Mouse (Mus musculus) intestine, embryonic 16.5 days (tissue): ENCODE data around the gene Rgs17. TPM values are rescaled to one million over a fixed set of nuclear protein-coding genes. Genes with fewer than 3 reads are reported as not detected.

Source experiments
- ATAC-seq: fragments of 200-750 bp; cut with Nextera tagmentation; 2 replicates; pipeline ENCODE4 v1.8.0; 2017; ENCODE audit warnings: moderate TSS enrichment, moderate library complexity
- H3K27ac ChIP-seq: fragments of 300-500 bp; sonication (generic); 2 replicates; pipeline ENCODE4 v1.5.1; 2014; ENCODE audit warnings: mild to moderate bottlenecking, low read length
- H3K27me3 ChIP-seq: fragments of 300-500 bp; sonication (generic); replicated peaks from 2 replicates; pipeline ENCODE4 v1.6.1; 2014; ENCODE audit warnings: low read length, control low read depth, mixed read lengths; ENCODE audit not compliant: control insufficient read depth, insufficient read depth
- H3K36me3 ChIP-seq: fragments of 300-500 bp; sonication (generic); 2 replicates; pipeline ENCODE4 v1.6.1; 2014; ENCODE audit warnings: low read length, control low read depth; ENCODE audit not compliant: control insufficient read depth, insufficient read depth
- H3K4me1 ChIP-seq: fragments of 300-500 bp; sonication (generic); 2 replicates; pipeline ENCODE4 v1.6.1; 2014; ENCODE audit warnings: low read length, control low read depth, mixed read lengths; ENCODE audit not compliant: control insufficient read depth, insufficient read depth
- H3K4me2 ChIP-seq: fragments of 300-500 bp; sonication (generic); 2 replicates; pipeline ENCODE4 v1.6.1; 2014; ENCODE audit warnings: low read depth, low read length, control low read depth
- H3K4me3 ChIP-seq: fragments of 300-500 bp; sonication (generic); 2 replicates; pipeline ENCODE4 v1.5.1; 2014; ENCODE audit warnings: mild to moderate bottlenecking, low read length
- H3K9ac ChIP-seq: fragments of 300-500 bp; sonication (generic); 2 replicates; pipeline ENCODE4 v1.6.1; 2014; ENCODE audit warnings: low read depth, low read length
- H3K9me3 ChIP-seq: fragments of 300-500 bp; sonication (generic); 2 replicates; pipeline ENCODE4 v1.6.1; 2016; ENCODE audit warnings: low read length, control low read depth; ENCODE audit not compliant: control insufficient read depth
- WGBS: fragments of 180-500 bp; shearing (Covaris S2); extraction: QIAGEN DNeasy Blood & Tissue Kit; methylation state at CpG from one replicate; pipeline ENCODE4 v1.1.7; 2014; 5-methylcytosine and 5-hydroxymethylcytosine counted together
- polyA plus RNA-seq: library from polyadenylated mRNA; unstranded; fragments of >200 nt; fragmentation: Nextera tagmentation; extraction: Ambion mirVana; gene quantifications from 2 replicates; pipeline ENCODE4 v1.2.1, GENCODE M21; 2015

The Rgs17 gene
- polyA plus RNA-seq, 1 experiment from 2014 or later, result 1.6 TPM

DNA sequence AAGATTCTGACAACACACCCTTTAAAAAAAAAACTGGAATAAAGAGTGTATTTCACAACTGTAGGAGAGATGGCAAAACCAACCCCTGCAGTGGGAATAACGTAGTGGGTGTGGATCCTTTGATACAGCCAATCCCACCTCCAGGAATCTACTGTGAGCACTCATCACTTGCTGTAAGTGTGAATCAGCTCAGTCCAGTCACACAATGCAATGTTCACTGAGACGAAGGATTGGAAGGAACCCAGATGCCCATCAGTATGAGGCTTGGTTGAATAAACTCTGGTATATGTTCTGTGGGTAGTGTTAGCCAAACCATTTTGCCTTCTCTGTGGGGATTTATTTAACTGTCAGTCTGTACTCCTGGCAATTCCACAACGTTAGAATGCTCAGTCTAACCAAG, 45.1 kb downstream of the Rgs17 start:
- H3K4me1 ChIP-seq, result no peaks in the 10 kb centered on the region
- no peak overlapping the region for H3K9ac ChIP-seq
- ATAC-seq, result no peak
- H3K4me3 ChIP-seq, result no peak overlapping the region
- H3K4me2 ChIP-seq, result no peak overlapping the region
- H3K27me3 ChIP-seq, result no peaks in the 10 kb centered on the region
- H3K27ac ChIP-seq, result no peak overlapping the region
- WGBS, result 58% methylated on average over 3 of the region's 3 CpGs
- H3K9me3 ChIP-seq, result no peaks in the 10 kb centered on the region
- no peaks in the 10 kb centered on the region for H3K36me3 ChIP-seq

DNA sequence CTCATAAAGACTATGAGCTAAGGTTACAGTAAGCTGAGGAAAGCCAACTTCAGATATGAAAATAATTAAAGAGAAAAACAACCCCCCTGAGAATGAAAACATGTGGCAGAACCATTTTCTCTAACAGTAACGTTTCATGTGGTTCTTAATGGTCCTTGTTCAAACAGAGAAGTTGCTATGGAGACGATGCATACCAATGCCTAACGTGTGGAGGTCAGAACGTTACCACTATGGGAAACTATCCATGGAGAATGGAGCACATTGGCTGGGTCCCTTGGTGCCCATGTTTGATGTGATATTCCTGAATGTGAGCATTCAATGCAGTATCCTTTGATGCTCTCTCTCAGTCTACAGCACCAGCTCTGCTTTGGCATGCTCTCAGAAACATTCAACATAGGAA, 51.1 kb downstream of the Rgs17 start:
- H3K4me1 ChIP-seq, result no peaks in the 10 kb centered on the region
- H3K27ac ChIP-seq, result no peak overlapping the region
- H3K4me2 ChIP-seq, result no peak overlapping the region
- H3K9me3 ChIP-seq, result no peaks in the 10 kb centered on the region
- no peak overlapping the region for H3K4me3 ChIP-seq
- ATAC-seq, result no peak
- H3K9ac ChIP-seq, result no peak overlapping the region
- H3K36me3 ChIP-seq, result no peaks in the 10 kb centered on the region
- 42% methylated on average over 4 of the region's 4 CpGs for WGBS
- H3K27me3 ChIP-seq, result no peaks in the 10 kb centered on the region

DNA sequence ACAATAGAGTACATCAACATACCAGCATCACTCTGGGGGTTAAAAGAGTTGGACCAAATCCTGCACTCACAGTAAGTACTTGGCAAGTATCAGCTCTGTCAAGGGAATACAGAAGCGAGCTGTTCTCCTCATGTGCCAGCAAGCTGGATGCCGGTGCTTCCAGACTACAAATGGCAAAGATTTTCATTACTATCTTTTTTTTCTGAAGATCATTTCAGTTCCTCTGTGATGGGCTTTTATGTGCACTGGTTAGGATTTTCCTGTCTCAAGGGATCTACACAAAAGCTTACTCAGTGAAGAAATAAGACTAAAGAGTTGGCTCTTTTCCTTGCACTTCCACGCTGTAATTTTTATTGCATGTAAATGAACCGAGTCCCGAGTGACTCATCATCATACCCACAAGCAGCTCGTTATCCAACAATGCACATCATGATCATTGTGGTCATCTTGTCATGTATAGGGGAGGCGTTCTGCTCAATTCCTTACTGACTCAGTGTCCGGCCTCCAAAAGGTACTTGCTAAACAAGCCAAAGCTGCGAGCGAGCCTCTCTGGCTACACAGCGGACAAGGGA, 54.1 kb downstream of the Rgs17 start:
- ATAC-seq, result no peak
- Histone ChIP-seq H3K36me3 (no peaks in the 10 kb centered on the region), H3K4me3 (no peak overlapping the region), H3K27me3 (no peaks in the 10 kb centered on the region), H3K9ac (no peak overlapping the region), H3K9me3 (no peaks in the 10 kb centered on the region), H3K4me2 (no peak overlapping the region), H3K27ac (no peak overlapping the region), H3K4me1 (no peaks in the 10 kb centered on the region)
- WGBS, result 63% methylated on average over 11 of the region's 11 CpGs

DNA sequence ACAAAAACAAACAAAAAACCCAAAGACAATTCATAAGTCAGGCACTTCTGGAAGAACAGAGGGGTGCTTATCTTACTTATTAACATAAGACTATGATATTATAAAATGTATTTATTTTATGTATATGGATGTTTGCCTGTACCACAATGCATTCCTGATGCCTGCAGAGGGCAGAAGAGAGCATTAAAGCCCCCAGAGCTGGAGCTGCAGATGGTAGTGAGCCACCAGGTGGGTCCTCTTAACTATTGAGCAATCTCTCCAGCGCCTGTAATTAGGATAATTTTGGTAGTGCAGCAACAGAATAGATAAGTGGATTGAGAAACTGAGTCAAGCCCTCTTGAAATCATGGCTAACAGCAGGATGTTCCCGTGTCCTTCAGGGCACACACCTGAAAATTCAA, 56.2 kb downstream of the Rgs17 start:
- Histone ChIP-seq H3K4me1 (no peaks in the 10 kb centered on the region), H3K4me3 (no peak overlapping the region), H3K9ac (no peak overlapping the region), H3K27me3 (no peaks in the 10 kb centered on the region), H3K36me3 (no peaks in the 10 kb centered on the region), H3K4me2 (no peak overlapping the region), H3K9me3 (no peaks in the 10 kb centered on the region), H3K27ac (no peak overlapping the region)
- no peak for ATAC-seq
- WGBS, result 58% methylated on average over 2 of the region's 2 CpGs

DNA sequence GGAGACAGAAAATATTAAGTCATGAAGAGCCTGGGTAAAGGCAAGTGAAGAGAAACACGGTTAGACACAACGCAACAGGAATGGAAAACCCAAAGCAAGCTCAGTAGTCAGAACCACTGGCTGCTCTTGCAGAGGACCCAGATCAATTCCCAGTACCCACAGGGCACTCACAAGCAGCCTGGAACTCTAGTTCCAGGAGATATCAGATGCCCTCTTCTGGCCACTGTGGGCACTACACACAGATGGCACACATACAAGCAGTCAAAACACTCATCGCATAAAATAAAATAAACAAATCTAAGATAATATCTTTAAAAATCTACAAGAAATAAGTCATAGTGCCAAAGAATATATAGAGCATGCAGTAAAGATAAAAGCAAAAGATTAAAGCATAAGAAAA, 59.5 kb downstream of the Rgs17 start:
- Histone ChIP-seq H3K27me3 (no peaks in the 10 kb centered on the region), H3K36me3 (no peaks in the 10 kb centered on the region), H3K4me1 (no peaks in the 10 kb centered on the region), H3K27ac (no peak overlapping the region), H3K9me3 (no peaks in the 10 kb centered on the region), H3K9ac (no peak overlapping the region), H3K4me2 (no peak overlapping the region), H3K4me3 (no peak overlapping the region)
- ATAC-seq, result no peak
- 100% methylated on average over 3 of the region's 3 CpGs for WGBS

DNA sequence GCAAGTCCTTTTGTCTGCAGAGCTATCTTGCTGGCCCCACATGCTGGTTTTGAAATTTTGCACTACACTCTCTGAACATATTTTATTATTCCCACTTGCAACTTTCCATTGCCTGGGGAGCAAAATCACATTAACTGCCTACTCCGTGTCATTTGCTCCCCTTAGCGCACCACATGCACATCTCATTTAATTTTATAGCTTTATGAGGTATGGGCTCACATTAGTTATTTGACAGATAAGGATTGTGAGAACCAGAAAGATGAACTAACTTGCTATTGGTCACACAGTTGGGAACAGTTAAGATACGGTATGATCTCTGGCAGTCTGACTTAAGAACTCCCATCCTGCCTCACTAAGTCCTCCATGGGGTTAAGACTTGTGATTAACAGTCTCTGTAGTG, 61.4 kb downstream of the Rgs17 start:
- 80% methylated on average over 3 of the region's 3 CpGs for WGBS
- Histone ChIP-seq H3K27me3 (no peaks in the 10 kb centered on the region), H3K27ac (no peak overlapping the region), H3K9ac (no peak overlapping the region), H3K36me3 (no peaks in the 10 kb centered on the region), H3K4me3 (no peak overlapping the region), H3K9me3 (no peaks in the 10 kb centered on the region), H3K4me2 (no peak overlapping the region), H3K4me1 (no peaks in the 10 kb centered on the region)
- ATAC-seq, result no peak

DNA sequence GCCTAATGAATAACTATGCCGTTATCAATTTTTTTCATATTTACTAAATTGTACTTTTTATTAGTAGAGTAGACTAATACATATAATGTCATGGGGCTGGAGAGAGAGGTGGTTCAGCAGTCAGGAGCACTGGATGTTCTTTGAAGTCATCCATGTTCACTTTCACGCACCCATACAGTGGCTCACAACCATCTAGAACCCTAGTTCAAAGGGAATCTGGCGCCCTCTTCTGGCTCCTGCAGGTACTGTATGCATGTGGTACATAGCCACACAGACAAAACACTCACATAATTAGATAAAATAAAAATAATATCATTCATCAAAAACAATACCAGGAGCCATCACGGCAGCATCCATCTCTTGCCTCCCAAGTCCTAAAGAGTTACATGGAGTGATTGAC, 62.5 kb downstream of the Rgs17 start:
- no peak overlapping the region for H3K27ac ChIP-seq
- H3K27me3 ChIP-seq, result no peaks in the 10 kb centered on the region
- no peaks in the 10 kb centered on the region for H3K9me3 ChIP-seq
- no peak overlapping the region for H3K9ac ChIP-seq
- WGBS, result 76% methylated on average over 4 of the region's 4 CpGs
- no peaks in the 10 kb centered on the region for H3K4me1 ChIP-seq
- H3K4me2 ChIP-seq, result no peak overlapping the region
- no peak overlapping the region for H3K4me3 ChIP-seq
- H3K36me3 ChIP-seq, result no peaks in the 10 kb centered on the region
- no peak for ATAC-seq

DNA sequence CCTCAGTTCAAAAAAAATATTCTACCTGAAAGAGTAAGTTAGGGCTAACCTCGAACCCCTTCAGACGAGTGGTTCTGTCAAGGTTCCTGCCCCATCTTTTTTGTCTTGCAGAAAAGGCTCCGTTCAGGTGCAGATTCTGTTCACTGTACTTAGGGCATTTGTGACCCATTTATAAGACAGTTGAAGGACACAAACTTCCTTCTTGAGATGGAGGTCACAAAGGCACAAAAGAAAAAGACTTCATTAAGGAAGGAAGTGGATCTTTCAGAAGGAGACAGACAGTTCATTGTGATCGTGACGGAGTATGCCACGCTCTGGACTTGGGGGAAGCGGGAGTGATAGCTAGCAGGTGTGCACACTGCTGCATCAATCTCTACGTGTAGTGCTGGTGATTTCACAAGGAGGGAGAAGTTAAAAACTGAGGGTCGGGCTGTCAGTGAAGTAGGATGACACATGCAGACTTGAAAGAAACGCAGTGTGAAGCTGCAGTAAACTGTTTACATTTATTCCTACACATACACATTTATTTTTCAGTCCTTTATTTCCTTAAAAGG, 64.1 kb downstream of the Rgs17 start:
- WGBS, result 53% methylated on average over 10 of the region's 10 CpGs
- ATAC-seq, result no peak
- Histone ChIP-seq H3K4me3 (no peak overlapping the region), H3K27me3 (no peaks in the 10 kb centered on the region), H3K9me3 (no peaks in the 10 kb centered on the region), H3K9ac (no peak overlapping the region), H3K4me2 (no peak overlapping the region), H3K27ac (no peak overlapping the region), H3K4me1 (no peaks in the 10 kb centered on the region), H3K36me3 (no peaks in the 10 kb centered on the region)

DNA sequence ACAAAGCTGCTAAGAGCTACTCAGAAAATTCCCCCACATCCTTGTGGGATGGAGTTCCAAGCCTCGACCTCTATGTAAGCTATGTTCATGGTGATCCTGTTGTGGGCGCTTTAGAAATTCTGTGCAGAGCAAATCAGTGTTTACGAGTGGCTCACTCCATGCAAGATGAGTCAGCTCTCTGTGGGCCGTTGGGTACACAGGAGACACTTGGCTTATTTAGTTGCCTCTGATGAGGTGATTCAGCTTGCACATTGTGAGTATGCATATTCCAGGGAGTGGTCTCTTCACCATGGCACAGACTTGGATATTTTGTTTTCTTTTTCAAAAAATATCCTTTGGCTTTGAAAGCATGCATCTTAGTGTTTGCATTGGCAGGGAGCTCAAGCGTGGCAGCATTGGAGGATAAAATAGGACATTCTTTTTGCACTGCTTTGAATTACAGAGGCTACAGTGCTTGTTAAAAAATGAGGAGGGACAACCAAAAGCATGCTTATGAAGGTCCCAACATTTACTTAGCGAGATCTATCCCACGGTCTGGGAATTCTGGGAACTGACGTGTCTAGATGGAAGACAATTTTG, 68.8 kb downstream of the Rgs17 start:
- H3K27ac ChIP-seq, result no peak overlapping the region
- 87% methylated on average over 8 of the region's 8 CpGs for WGBS
- H3K9me3 ChIP-seq, result no peaks in the 10 kb centered on the region
- no peaks in the 10 kb centered on the region for H3K4me1 ChIP-seq
- no peak overlapping the region for H3K9ac ChIP-seq
- no peak for ATAC-seq
- H3K36me3 ChIP-seq, result no peaks in the 10 kb centered on the region
- H3K4me3 ChIP-seq, result no peak overlapping the region
- H3K27me3 ChIP-seq, result no peaks in the 10 kb centered on the region
- H3K4me2 ChIP-seq, result no peak overlapping the region

DNA sequence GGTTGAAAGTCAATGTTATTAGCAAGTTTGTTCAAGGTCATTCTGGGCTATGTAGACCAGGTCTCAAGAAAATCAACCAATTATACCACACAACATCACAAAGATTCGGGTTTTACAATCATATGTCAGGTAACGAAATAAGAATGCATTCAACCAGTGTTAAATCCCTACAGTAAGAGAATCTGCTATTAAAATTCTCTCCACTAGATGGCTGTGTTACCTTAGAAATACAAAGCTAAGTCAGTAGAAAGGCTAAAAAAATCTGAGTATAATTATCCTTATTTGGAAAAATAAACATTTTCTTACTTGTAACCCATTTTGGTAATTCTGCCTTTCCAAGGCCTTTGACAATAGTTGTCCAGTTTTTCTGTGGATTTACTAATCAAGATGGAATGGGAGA, 75.3 kb downstream of the Rgs17 start:
- Histone ChIP-seq H3K4me1 (no peaks in the 10 kb centered on the region), H3K4me3 (no peak overlapping the region), H3K27ac (no peak overlapping the region), H3K9me3 (no peaks in the 10 kb centered on the region), H3K27me3 (no peaks in the 10 kb centered on the region), H3K4me2 (no peak overlapping the region), H3K36me3 (no peaks in the 10 kb centered on the region), H3K9ac (no peak overlapping the region)
- ATAC-seq, result no peak
- WGBS, result 33% methylated on average over 2 of the region's 2 CpGs
